Mouse (Mus musculus): Measurements from ENCODE around the gene Kidins220.

DNA sequence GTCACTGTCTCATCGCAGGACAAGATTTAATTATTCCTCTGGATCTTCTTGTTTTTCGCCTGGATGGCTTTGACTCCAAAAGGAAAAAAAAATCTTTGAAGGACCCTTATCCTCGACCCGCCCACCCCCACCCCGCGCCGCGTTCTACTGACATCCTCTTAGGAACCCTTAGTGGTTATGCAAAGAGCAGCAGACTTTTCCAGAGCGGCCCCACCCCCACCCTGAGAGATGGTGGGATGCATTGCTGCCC lies 124.5 kb downstream of the Kidins220 start:
- TF ChIP-seq CTCF (IDR thresholded peaks at IDR 0.05; ENCODE audit: borderline replicate concordance, control insufficient read depth, extremely low read depth, insufficient read depth, low read length, poor library complexity) (no peak), POLR2A (IDR thresholded peaks at IDR 0.05; ENCODE audit: control insufficient read depth, extremely low read depth, insufficient read depth, low read length, poor library complexity) (no peak)

All from thymus, adult 2 months (tissue).